Mouse (Mus musculus): ENCODE data around the gene Sod3.

Sod3 gene

GRCm38 (mm10) chr5:52375847-52376246 lies 12.3 kb downstream of the Sod3 start:
- DNase-seq (ENCODE audit: extremely low spot score, low read depth, low spot score): no peak

GRCm38 (mm10) chr5:52382837-52383236 lies 19.2 kb downstream of the Sod3 start:
- no peak for DNase-seq (ENCODE audit: extremely low spot score, low read depth, low spot score)

- no peak for DNase-seq (ENCODE audit: extremely low spot score, low read depth, low spot score)
Observed at GRCm38 (mm10) chr5:52383748-52384147, 20.2 kb downstream of the Sod3 start.

GRCm38 (mm10) chr5:52386016-52386415 lies 22.4 kb downstream of the Sod3 start:
- DNase-seq (ENCODE audit: extremely low spot score, low read depth, low spot score): no peak

GRCm38 (mm10) chr5:52388092-52388749 lies 24.6 kb downstream of the Sod3 start:
- no peak for DNase-seq (ENCODE audit: extremely low spot score, low read depth, low spot score)

- no peak for DNase-seq (ENCODE audit: extremely low spot score, low read depth, low spot score)
Observed at GRCm38 (mm10) chr5:52390381-52390780, 26.8 kb downstream of the Sod3 start.

- no peak for DNase-seq (ENCODE audit: extremely low spot score, low read depth, low spot score)
Observed at GRCm38 (mm10) chr5:52391471-52391870, 27.9 kb downstream of the Sod3 start.

- no peak for DNase-seq (ENCODE audit: extremely low spot score, low read depth, low spot score)
Observed at GRCm38 (mm10) chr5:52393756-52394155, 30.2 kb downstream of the Sod3 start.

GRCm38 (mm10) chr5:52404373-52404772 lies 40.8 kb downstream of the Sod3 start:
- no peak for DNase-seq (ENCODE audit: extremely low spot score, low read depth, low spot score)

- no peak for DNase-seq (ENCODE audit: extremely low spot score, low read depth, low spot score)
Observed at GRCm38 (mm10) chr5:52408668-52409315, 45.2 kb downstream of the Sod3 start.

GRCm38 (mm10) chr5:52410197-52410596 lies 46.6 kb downstream of the Sod3 start:
- no peak for DNase-seq (ENCODE audit: extremely low spot score, low read depth, low spot score)

GRCm38 (mm10) chr5:52411567-52411966 lies 48.0 kb downstream of the Sod3 start:
- peak; percentile 52 for DNase-seq (ENCODE audit: extremely low spot score, low read depth, low spot score)

- no peak for DNase-seq (ENCODE audit: extremely low spot score, low read depth, low spot score)
Observed at GRCm38 (mm10) chr5:52415193-52415592, 51.6 kb downstream of the Sod3 start.

GRCm38 (mm10) chr5:52415917-52416316 lies 52.3 kb downstream of the Sod3 start:
- no peak for DNase-seq (ENCODE audit: extremely low spot score, low read depth, low spot score)

- DNase-seq (ENCODE audit: extremely low spot score, low read depth, low spot score): no peak
Observed at GRCm38 (mm10) chr5:52416485-52416884, 52.9 kb downstream of the Sod3 start.

All from hindlimb bud, embryonic 11.5 days (tissue).